Mouse (Mus musculus) intestine, embryonic 16.5 days (tissue): ENCODE data around the gene Stoml3. TPM values are rescaled to one million over a fixed set of nuclear protein-coding genes. Genes with fewer than 3 reads are reported as not detected.

Experiments used
- ATAC-seq: fragments of 200-750 bp; cut with Nextera tagmentation; 2 replicates; pipeline ENCODE4 v1.8.0; 2017; ENCODE audit warnings: moderate TSS enrichment, moderate library complexity
- H3K27ac ChIP-seq: fragments of 300-500 bp; sonication (generic); 2 replicates; pipeline ENCODE4 v1.5.1; 2014; ENCODE audit warnings: mild to moderate bottlenecking, low read length
- H3K27me3 ChIP-seq: fragments of 300-500 bp; sonication (generic); replicated peaks from 2 replicates; pipeline ENCODE4 v1.6.1; 2014; ENCODE audit warnings: low read length, control low read depth, mixed read lengths; ENCODE audit not compliant: control insufficient read depth, insufficient read depth
- H3K36me3 ChIP-seq: fragments of 300-500 bp; sonication (generic); 2 replicates; pipeline ENCODE4 v1.6.1; 2014; ENCODE audit warnings: low read length, control low read depth; ENCODE audit not compliant: control insufficient read depth, insufficient read depth
- H3K4me1 ChIP-seq: fragments of 300-500 bp; sonication (generic); 2 replicates; pipeline ENCODE4 v1.6.1; 2014; ENCODE audit warnings: low read length, control low read depth, mixed read lengths; ENCODE audit not compliant: control insufficient read depth, insufficient read depth
- H3K4me2 ChIP-seq: fragments of 300-500 bp; sonication (generic); 2 replicates; pipeline ENCODE4 v1.6.1; 2014; ENCODE audit warnings: low read depth, low read length, control low read depth
- H3K4me3 ChIP-seq: fragments of 300-500 bp; sonication (generic); 2 replicates; pipeline ENCODE4 v1.5.1; 2014; ENCODE audit warnings: mild to moderate bottlenecking, low read length
- H3K9ac ChIP-seq: fragments of 300-500 bp; sonication (generic); 2 replicates; pipeline ENCODE4 v1.6.1; 2014; ENCODE audit warnings: low read depth, low read length
- H3K9me3 ChIP-seq: fragments of 300-500 bp; sonication (generic); 2 replicates; pipeline ENCODE4 v1.6.1; 2016; ENCODE audit warnings: low read length, control low read depth; ENCODE audit not compliant: control insufficient read depth
- WGBS: fragments of 180-500 bp; shearing (Covaris S2); extraction: QIAGEN DNeasy Blood & Tissue Kit; methylation state at CpG from one replicate; pipeline ENCODE4 v1.1.7; 2014; 5-methylcytosine and 5-hydroxymethylcytosine counted together
- polyA plus RNA-seq: library from polyadenylated mRNA; unstranded; fragments of >200 nt; fragmentation: Nextera tagmentation; extraction: Ambion mirVana; gene quantifications from 2 replicates; pipeline ENCODE4 v1.2.1, GENCODE M21; 2015

Stoml3 gene
- polyA plus RNA-seq, 1 experiment from 2014 or later: not detected

- Histone ChIP-seq H3K4me1 (no peaks in the 10 kb centered on the region), H3K9me3 (no peaks in the 10 kb centered on the region), H3K9ac (no peak overlapping the region), H3K4me3 (no peak overlapping the region), H3K27me3 (no peaks in the 10 kb centered on the region), H3K4me2 (no peak overlapping the region), H3K36me3 (no peaks in the 10 kb centered on the region), H3K27ac (no peak overlapping the region)
- ATAC-seq: peak; percentile 42; the same call in 1 of the 2 replicates
- WGBS: 64% methylated on average over 6 of the region's 6 CpGs
Measured at GRCm38 (mm10) chr3:53498351-53498905, 10.0 kb downstream of the Stoml3 start.

DNA sequence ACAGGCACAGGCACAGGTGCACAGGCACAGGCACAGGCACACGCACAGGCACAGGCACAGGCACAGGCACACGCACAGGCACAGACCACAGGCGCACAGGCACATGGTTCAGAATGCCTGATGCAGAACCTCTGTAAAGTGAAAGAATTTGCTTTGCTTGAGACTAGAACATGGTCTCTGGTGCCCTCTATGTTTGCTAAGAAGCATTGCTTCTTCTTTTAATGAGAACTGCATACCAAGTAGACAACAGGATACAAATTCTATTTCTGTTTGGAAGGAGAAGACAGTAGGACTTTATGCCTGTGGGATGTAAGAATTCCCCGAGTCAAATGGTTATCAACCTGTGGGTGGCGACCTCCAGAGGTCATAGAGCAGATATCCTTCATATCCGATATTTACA lies 14.0 kb downstream of the Stoml3 start:
- no peak overlapping the region for H3K4me2 ChIP-seq
- no peak overlapping the region for H3K9ac ChIP-seq
- ATAC-seq: no peak
- no peak overlapping the region for H3K27ac ChIP-seq
- no peak overlapping the region for H3K4me3 ChIP-seq
- no peaks in the 10 kb centered on the region for H3K36me3 ChIP-seq
- H3K4me1 ChIP-seq: no peaks in the 10 kb centered on the region
- H3K9me3 ChIP-seq: no peaks in the 10 kb centered on the region
- no peaks in the 10 kb centered on the region for H3K27me3 ChIP-seq
- 54% methylated on average over 6 of the region's 6 CpGs for WGBS

GRCm38 (mm10) chr3:53513096-53513495 lies 24.6 kb downstream of the Stoml3 start:
- Histone ChIP-seq H3K4me2 (no peak overlapping the region), H3K4me3 (no peak overlapping the region), H3K9me3 (no peaks in the 10 kb centered on the region), H3K4me1 (no peaks in the 10 kb centered on the region), H3K9ac (no peak overlapping the region), H3K27ac (no peak overlapping the region), H3K27me3 (no peaks in the 10 kb centered on the region), H3K36me3 (no peaks in the 10 kb centered on the region)
- no peak for ATAC-seq
- 26% methylated on average over 5 of the region's 5 CpGs for WGBS

DNA sequence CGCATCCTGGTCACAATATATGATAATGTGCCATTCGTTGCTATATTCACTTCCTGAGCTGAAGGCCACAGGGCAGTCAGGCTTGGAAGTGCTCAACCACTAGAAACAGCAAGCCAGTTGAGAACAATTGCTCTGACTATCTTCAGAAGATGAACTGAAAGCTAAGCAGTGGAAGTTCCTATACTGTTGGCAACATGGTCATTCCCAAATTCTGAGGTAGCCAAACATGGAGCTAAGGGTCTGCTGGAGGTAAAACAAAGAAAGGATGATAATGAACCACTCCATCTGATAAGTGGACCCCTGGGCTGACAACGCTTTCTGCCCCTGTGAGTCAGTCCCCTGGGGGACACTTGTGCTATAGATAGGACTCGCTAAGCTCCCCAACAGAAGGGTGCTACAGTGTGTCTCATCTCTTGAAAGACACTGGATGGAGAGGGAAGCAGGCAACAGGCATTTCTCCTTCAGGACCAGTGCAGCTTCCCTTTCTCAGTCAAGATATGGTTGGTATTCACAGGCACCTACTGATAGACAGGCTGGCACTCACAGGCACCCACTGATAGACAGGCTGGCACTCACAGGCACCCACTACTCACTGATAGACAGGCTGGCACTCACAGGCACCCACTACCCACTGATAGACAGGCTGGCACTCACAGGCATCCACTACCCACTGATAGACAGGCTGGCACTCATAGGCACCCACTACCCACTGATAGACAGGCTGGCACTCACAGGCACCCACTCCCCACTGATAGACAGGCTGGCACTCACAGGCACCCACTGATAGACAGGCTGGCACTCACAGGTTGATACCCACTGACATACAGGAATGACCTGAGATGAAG lies 26.0 kb downstream of the Stoml3 start:
- no peaks in the 10 kb centered on the region for H3K9me3 ChIP-seq
- H3K9ac ChIP-seq: no peak overlapping the region
- H3K36me3 ChIP-seq: no peaks in the 10 kb centered on the region
- no peaks in the 10 kb centered on the region for H3K27me3 ChIP-seq
- no peak overlapping the region for H3K4me2 ChIP-seq
- WGBS: 88% methylated on average over 4 of the region's 4 CpGs
- no peak overlapping the region for H3K4me3 ChIP-seq
- no peak overlapping the region for H3K27ac ChIP-seq
- no peaks in the 10 kb centered on the region for H3K4me1 ChIP-seq
- no peak for ATAC-seq

GRCm38 (mm10) chr3:53522794-53523193 lies 34.3 kb downstream of the Stoml3 start:
- no peaks in the 10 kb centered on the region for H3K4me1 ChIP-seq
- no peak overlapping the region for H3K9ac ChIP-seq
- H3K4me3 ChIP-seq: no peak overlapping the region
- H3K27ac ChIP-seq: no peak overlapping the region
- H3K9me3 ChIP-seq: no peaks in the 10 kb centered on the region
- H3K4me2 ChIP-seq: no peak overlapping the region
- 92% methylated on average over 10 of the region's 10 CpGs for WGBS
- no peaks in the 10 kb centered on the region for H3K27me3 ChIP-seq
- ATAC-seq: no peak
- no peaks in the 10 kb centered on the region for H3K36me3 ChIP-seq

- Histone ChIP-seq H3K36me3 (no peaks in the 10 kb centered on the region), H3K4me3 (peak overlapping the region; percentile 45), H3K4me1 (no peaks in the 10 kb centered on the region), H3K4me2 (peak overlapping the region; percentile 65), H3K9ac (peak overlapping the region; percentile 44; the same call in 1 of the 2 replicates), H3K27ac (no peak overlapping the region), H3K27me3 (no peaks in the 10 kb centered on the region), H3K9me3 (no peaks in the 10 kb centered on the region)
- ATAC-seq: peak; percentile 62
- WGBS: 12% methylated on average over 21 of the region's 21 CpGs
Measured at GRCm38 (mm10) chr3:53525737-53526136, 37.3 kb downstream of the Stoml3 start.

DNA sequence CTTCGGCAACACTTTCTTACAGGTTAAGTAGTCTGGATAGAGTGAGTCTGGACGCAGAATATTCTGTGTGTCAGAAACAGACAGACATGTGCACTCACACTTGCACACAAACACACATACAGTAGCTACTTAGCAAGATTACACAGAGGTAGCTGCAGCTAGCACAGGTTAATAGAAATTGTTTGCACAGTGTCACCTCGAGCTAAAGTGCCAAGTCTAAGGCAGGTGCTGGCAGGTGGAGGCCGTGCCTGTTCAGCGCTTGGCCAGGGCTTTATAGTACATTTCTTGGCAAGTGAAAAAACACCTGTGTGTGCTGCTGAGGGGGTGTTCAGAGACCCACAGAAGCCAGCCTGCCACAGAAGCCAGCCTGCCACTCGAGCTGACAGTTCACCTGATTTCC lies 41.9 kb downstream of the Stoml3 start:
- no peaks in the 10 kb centered on the region for H3K9me3 ChIP-seq

DNA sequence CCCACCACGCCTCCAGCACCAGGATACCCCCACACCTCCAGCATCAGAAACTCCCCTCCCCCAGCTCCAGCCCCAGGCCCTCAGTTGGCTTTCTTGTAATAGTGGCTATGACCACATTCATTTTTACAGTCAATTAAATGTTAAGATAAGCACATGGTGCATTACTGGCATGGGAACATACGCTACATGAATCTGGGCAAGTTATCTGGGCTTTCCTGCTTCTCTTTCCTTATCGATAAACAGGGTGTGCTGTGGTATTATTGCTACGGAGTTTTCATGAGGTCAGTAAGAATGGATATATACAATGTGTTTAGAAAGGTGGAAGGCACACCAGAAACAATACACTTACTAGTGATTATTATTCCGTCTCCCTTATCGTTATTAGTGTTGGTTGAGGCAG lies 43.6 kb downstream of the Stoml3 start:
- no peaks in the 10 kb centered on the region for H3K27me3 ChIP-seq
- no peak overlapping the region for H3K4me3 ChIP-seq
- H3K36me3 ChIP-seq: no peaks in the 10 kb centered on the region
- H3K4me1 ChIP-seq: no peaks in the 10 kb centered on the region
- H3K9me3 ChIP-seq: no peaks in the 10 kb centered on the region
- no peak overlapping the region for H3K4me2 ChIP-seq
- H3K27ac ChIP-seq: no peak overlapping the region
- ATAC-seq: no peak
- 87% methylated on average over 6 of the region's 6 CpGs for WGBS
- no peak overlapping the region for H3K9ac ChIP-seq

More for the DNA sequence above, 41.9 kb downstream of the Stoml3 start:
- Histone ChIP-seq H3K36me3 (no peaks in the 10 kb centered on the region), H3K9ac (no peak overlapping the region), H3K27me3 (no peaks in the 10 kb centered on the region), H3K4me3 (no peak overlapping the region), H3K27ac (no peak overlapping the region), H3K4me2 (no peak overlapping the region), H3K4me1 (no peaks in the 10 kb centered on the region)
- WGBS: 75% methylated on average over 6 of the region's 6 CpGs
- peak; percentile 40; the same call in 1 of the 2 replicates for ATAC-seq

DNA sequence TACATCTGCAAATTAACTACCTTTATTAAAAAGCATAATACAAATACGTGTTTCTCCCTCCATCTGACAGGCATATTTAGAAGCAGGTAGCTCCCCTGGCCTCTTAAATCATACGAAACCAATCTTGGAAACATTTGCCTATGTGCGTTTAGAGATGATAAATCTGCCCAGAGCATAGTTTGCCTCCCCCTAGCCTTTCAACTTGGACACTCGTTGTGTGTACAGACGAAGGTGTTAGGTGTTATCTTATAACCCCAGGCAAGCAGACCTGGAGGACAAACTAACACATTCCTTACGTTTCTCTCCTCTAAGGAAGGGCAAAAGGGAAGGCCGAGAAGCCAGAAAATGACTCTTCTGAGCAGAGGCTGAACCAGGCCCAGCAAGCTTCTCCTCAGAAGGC lies 64.2 kb downstream of the Stoml3 start:
- Histone ChIP-seq H3K9ac (no peak overlapping the region), H3K27ac (no peak overlapping the region), H3K36me3 (no peaks in the 10 kb centered on the region), H3K27me3 (no peaks in the 10 kb centered on the region), H3K4me3 (no peak overlapping the region), H3K4me2 (no peak overlapping the region), H3K9me3 (no peaks in the 10 kb centered on the region), H3K4me1 (peaks cover 6% of the 10 kb centered on the region; the same call in 1 of the 2 replicates)
- WGBS: 55% methylated on average over 7 of the region's 7 CpGs
- no peak for ATAC-seq
